Mouse (Mus musculus) right cerebral cortex, postnatal 25 days (tissue): Measurements from ENCODE around the gene Asb11.

Experiments used
- DNase-seq: peaks from one replicate; pipeline ENCODE4 v3.0.0; 2022

The Asb11 gene

GRCm38 (mm10) chrX:164446106-164446551 lies 9.3 kb downstream of the Asb11 start:
- no peak for DNase-seq

- no peak for DNase-seq
These were observed 10.3 kb downstream of the Asb11 start for GRCm38 (mm10) chrX:164446835-164447681.

- no peak for DNase-seq
These were observed 10.9 kb downstream of the Asb11 start for GRCm38 (mm10) chrX:164447682-164448071.

- DNase-seq: no peak
These were observed 12.4 kb downstream of the Asb11 start for GRCm38 (mm10) chrX:164449201-164449600.

GRCm38 (mm10) chrX:164459205-164459878 lies 22.5 kb downstream of the Asb11 start:
- no peak for DNase-seq

- no peak for DNase-seq
These were observed 65.5 kb downstream of the Asb11 start for GRCm38 (mm10) chrX:164502258-164502657.

GRCm38 (mm10) chrX:164505709-164506498 lies 69.1 kb downstream of the Asb11 start, which contains the start of gene Asb9:
Gene Asb9, plus strand, starts transcription at chrX:164506327.
- no peak for DNase-seq

GRCm38 (mm10) chrX:164507068-164507467 lies 70.3 kb downstream of the Asb11 start:
- no peak for DNase-seq

- no peak for DNase-seq
These were observed 71.9 kb downstream of the Asb11 start for GRCm38 (mm10) chrX:164508728-164509127.
